Mouse (Mus musculus) forebrain, embryonic 14.5 days (tissue): ENCODE results near the gene Trim15. TPM values are rescaled to one million over a fixed set of nuclear protein-coding genes. Genes with fewer than 3 reads are reported as not detected.
"Not testable (repeated sequence)": the region's sequence is repeated elsewhere in the genome, so short reads cannot be mapped to it uniquely, and the experiment has no call there.

ENCODE experiments used
- ATAC-seq: fragments of 200-750 bp; cut with Nextera tagmentation; 2 replicates; pipeline ENCODE4 v1.8.0; 2017; ENCODE audit warnings: mild to moderate bottlenecking, moderate library complexity
- DNase-seq: peaks from one replicate; pipeline ENCODE4 v3.0.0-alpha.2; 2015; ENCODE audit warnings: low spot score
- H3K27ac ChIP-seq: fragments of 300-500 bp; sonication (generic); 2 replicates; pipeline ENCODE4 v1.5.1; 2014; ENCODE audit warnings: low read depth, mild to moderate bottlenecking, control low read depth, low read length, moderate library complexity
- H3K27me3 ChIP-seq: fragments of 300-500 bp; sonication (generic); replicated peaks from 2 replicates; pipeline ENCODE4 v1.6.1; 2014; ENCODE audit warnings: low read length, control low read depth, mixed read lengths; ENCODE audit not compliant: control insufficient read depth, insufficient read depth
- H3K36me3 ChIP-seq: fragments of 300-500 bp; sonication (generic); 2 replicates; pipeline ENCODE4 v1.6.1; 2014; ENCODE audit warnings: low read length, control low read depth; ENCODE audit not compliant: control insufficient read depth, insufficient read depth
- H3K4me1 ChIP-seq: fragments of 300-500 bp; sonication (generic); 2 replicates; pipeline ENCODE4 v1.6.1; 2014; ENCODE audit warnings: antibody characterized with exemption, low read length, control low read depth; ENCODE audit not compliant: control insufficient read depth, insufficient read depth
- H3K4me2 ChIP-seq: fragments of 300-500 bp; sonication (generic); 2 replicates; pipeline ENCODE4 v1.6.1; 2014; ENCODE audit warnings: mild to moderate bottlenecking, control low read depth, low read length
- H3K4me3 ChIP-seq: fragments of 300-500 bp; sonication (generic); 2 replicates; pipeline ENCODE4 v1.5.1; 2014; ENCODE audit warnings: low read depth, low read length, control low read depth
- H3K9ac ChIP-seq: fragments of 300-500 bp; sonication (generic); 2 replicates; pipeline ENCODE4 v1.6.1; 2014; ENCODE audit warnings: mild to moderate bottlenecking, low read length, control low read depth, moderate library complexity
- H3K9me3 ChIP-seq: fragments of 300-500 bp; sonication (generic); replicated peaks from 2 replicates; pipeline ENCODE4 v1.6.1; 2016; ENCODE audit warnings: low read length, control low read depth, mixed read lengths; ENCODE audit not compliant: control insufficient read depth
- WGBS: fragments of 180-500 bp; shearing (Covaris S2); extraction: QIAGEN DNeasy Blood & Tissue Kit; methylation state at CpG from one replicate; pipeline ENCODE4 v1.1.7; 2014; 5-methylcytosine and 5-hydroxymethylcytosine counted together
- polyA plus RNA-seq: library from polyadenylated mRNA; unstranded; fragments of >200 nt; fragmentation: Nextera tagmentation; extraction: Ambion mirVana; gene quantifications from 2 replicates; pipeline ENCODE4 v1.2.1, GENCODE M21; 2014

Trim15 gene
- polyA plus RNA-seq, 1 experiment from 2014 or later: 0.48 TPM

DNA sequence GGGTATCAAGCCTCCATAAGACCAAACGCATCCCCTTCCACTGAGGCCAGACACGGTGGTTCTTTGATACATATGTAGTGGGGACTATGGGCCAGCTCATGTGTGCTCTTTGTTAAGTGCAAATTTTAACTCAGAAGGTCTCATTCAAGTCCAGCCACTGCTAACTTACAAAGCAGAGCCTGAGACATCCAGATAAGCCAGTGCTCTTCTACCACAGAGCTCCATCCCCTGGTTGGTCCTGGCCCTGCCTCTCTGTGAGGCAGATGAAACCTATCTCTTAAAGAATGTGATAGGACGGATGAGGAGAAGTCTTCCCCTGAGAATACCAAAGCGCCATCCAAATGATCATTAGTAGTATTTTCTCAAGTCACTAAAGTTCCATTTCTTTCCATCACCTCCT lies 32.4 kb upstream of the Trim15 start:
- Histone ChIP-seq H3K36me3 (no peaks in the 10 kb centered on the region), H3K27me3 (no peaks in the 10 kb centered on the region)
- WGBS: 87% methylated on average over 4 of the region's 4 CpGs

DNA sequence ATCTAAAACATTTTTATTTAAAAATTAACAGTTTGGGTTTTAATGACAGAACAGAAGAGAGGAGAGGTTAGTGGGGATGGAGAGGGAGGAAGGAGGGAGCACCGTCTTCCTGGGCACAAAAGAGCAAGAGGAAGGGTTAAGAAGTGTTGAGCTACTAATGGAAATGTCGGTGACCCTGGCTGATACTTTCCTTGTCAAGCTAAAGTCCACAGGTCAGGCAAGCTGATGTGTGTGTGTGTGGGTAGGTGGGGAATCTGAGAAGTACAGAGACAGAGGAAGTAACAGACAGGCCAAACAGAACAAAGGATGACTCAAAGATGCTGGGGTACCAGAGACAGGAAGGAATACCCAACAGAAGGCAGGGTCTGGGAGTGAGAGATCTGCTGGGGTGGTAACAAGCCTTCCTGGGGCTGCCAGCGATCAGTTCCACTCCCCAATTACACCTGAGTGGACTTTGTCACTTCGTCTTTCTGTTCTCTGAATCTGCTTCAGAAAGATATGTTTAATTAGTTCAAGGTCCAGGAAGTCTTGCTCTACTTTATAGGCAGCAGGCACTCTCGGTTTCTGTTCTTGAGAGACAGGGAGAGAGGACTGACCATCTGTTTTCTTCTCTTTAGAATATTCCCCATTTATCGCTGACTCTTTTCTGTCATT lies 30.7 kb upstream of the Trim15 start, which contains the start of gene Trim31:
Trim31 (plus strand) TSS at position 567 of the 654 bp plus-strand sequence.
- Histone ChIP-seq H3K27me3 (no peaks in the 10 kb centered on the region), H3K36me3 (no peaks in the 10 kb centered on the region), H3K4me1 (no peaks in the 10 kb centered on the region), H3K27ac (no peak within 1 kb of the TSS), H3K4me3 (no peak within 1 kb of the TSS), H3K4me2 (no peak within 1 kb of the TSS), H3K9ac (no peak within 1 kb of the TSS), H3K9me3 (no peaks in the 10 kb centered on the region)
- ATAC-seq (no peak), DNase-seq (no peak)
- 72% methylated on average over 6 of the region's 6 CpGs for WGBS

More for the DNA sequence above, 32.4 kb upstream of the Trim15 start:
- no peak overlapping the region for H3K4me2 ChIP-seq
- no peak overlapping the region for H3K4me3 ChIP-seq
- H3K27ac ChIP-seq: no peak overlapping the region
- ATAC-seq (no peak), DNase-seq (no peak)
- H3K9me3 ChIP-seq: no peaks in the 10 kb centered on the region
- no peak overlapping the region for H3K9ac ChIP-seq
- H3K4me1 ChIP-seq: no peaks in the 10 kb centered on the region

DNA sequence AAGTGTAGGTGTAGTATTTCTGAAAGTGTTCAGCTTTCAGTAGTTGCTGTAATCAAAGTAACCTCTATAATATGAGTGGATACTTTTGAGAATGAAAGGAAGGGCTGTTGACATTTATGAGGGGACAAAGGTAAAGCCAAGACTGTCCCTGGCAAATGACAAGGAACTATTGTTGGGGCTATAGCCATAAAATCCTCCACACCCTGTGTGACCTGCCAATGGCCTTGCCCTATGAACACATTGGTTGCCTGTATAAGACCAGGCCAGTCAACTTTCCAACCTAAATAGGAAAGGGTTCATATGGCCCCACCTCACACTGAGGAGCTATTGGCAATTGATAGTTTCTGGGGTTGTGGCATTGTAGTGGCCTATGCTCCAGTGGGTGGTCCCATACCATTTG lies 30.1 kb upstream of the Trim15 start:
- Histone ChIP-seq H3K4me2 (no peak overlapping the region), H3K27me3 (no peaks in the 10 kb centered on the region), H3K27ac (no peak overlapping the region), H3K9me3 (no peaks in the 10 kb centered on the region), H3K9ac (no peak overlapping the region), H3K36me3 (no peaks in the 10 kb centered on the region), H3K4me1 (no peaks in the 10 kb centered on the region), H3K4me3 (no peak overlapping the region)
- no peak for DNase-seq
- ATAC-seq: no peak

DNA sequence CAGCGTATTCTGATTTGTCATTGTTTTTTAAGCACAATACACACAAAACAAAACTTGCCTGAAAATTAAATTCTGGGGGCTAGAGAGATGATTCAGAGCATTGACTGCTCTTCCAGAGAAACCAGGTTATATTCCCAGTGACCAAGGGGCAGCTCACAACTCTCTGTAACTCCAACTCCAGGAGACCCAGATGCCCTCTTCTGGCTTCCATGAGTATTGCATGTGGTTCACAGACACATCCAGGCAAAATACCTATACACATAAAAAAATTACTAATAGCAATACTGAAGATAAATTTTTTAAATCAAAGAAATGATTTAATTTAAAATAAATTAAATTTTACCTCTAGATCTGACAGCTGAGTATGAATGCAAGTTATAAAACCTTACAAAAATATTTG lies 29.6 kb upstream of the Trim15 start:
- Histone ChIP-seq H3K9me3 (no peaks in the 10 kb centered on the region), H3K4me1 (no peaks in the 10 kb centered on the region), H3K4me3 (no peak overlapping the region), H3K9ac (no peak overlapping the region), H3K36me3 (no peaks in the 10 kb centered on the region), H3K4me2 (no peak overlapping the region), H3K27ac (no peak overlapping the region), H3K27me3 (no peaks in the 10 kb centered on the region)
- no peak for ATAC-seq
- peak; percentile 49 for DNase-seq
- WGBS: 77% methylated on average over 1 of the region's 1 CpGs

GRCm38 (mm10) chr17:36893387-36893786 lies 26.4 kb upstream of the Trim15 start:
- Histone ChIP-seq H3K4me1 (no peaks in the 10 kb centered on the region), H3K9ac (no peak overlapping the region), H3K9me3 (no peaks in the 10 kb centered on the region), H3K27ac (no peak overlapping the region), H3K27me3 (no peaks in the 10 kb centered on the region), H3K4me3 (no peak overlapping the region), H3K36me3 (no peaks in the 10 kb centered on the region), H3K4me2 (no peak overlapping the region)
- DNase-seq (no peak), ATAC-seq (no peak)
- WGBS: 83% methylated on average over 5 of the region's 5 CpGs

GRCm38 (mm10) chr17:36892362-36892761 lies 25.4 kb upstream of the Trim15 start:
- Histone ChIP-seq H3K4me2 (no peak overlapping the region), H3K4me1 (no peaks in the 10 kb centered on the region), H3K9ac (no peak overlapping the region), H3K27ac (no peak overlapping the region), H3K4me3 (no peak overlapping the region), H3K36me3 (no peaks in the 10 kb centered on the region), H3K9me3 (no peaks in the 10 kb centered on the region), H3K27me3 (no peaks in the 10 kb centered on the region)
- ATAC-seq: no peak
- WGBS: 14% methylated on average over 2 of the region's 2 CpGs
- DNase-seq: peak; percentile 69

DNA sequence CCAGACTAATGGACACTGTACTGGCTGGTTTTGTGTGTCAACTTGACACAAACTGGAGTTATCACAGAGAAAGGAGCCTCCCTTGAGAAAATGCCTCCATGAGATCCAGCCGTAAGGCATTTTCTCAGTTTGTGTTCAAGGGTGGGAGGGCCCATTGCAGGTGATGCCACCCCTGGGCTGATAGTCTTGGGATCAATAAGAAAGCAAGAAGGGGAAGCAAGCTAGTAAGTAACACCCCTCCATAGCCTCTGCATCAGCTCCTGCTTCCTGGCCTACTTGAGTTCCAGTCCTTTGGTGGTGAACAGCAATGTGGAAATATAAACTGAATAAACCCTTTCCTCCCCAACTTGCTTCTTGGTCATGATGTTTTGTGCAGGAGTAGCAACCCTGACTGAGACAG lies 24.5 kb upstream of the Trim15 start:
- ATAC-seq, H3K36me3 ChIP-seq, H3K9ac ChIP-seq, H3K4me2 ChIP-seq, H3K27me3 ChIP-seq, DNase-seq, H3K4me3 ChIP-seq, H3K9me3 ChIP-seq, H3K4me1 ChIP-seq, H3K27ac ChIP-seq: not testable (repeated sequence)
- 86% methylated on average over 1 of the region's 1 CpGs for WGBS

- Histone ChIP-seq H3K4me1 (no peaks in the 10 kb centered on the region), H3K4me2 (no peak within 1 kb of the TSS), H3K4me3 (no peak within 1 kb of the TSS), H3K36me3 (no peaks in the 10 kb centered on the region), H3K9me3 (no peaks in the 10 kb centered on the region), H3K27ac (no peak within 1 kb of the TSS), H3K9ac (no peak within 1 kb of the TSS), H3K27me3 (no peaks in the 10 kb centered on the region)
- 91% methylated on average over 5 of the region's 5 CpGs for WGBS
- no peak for DNase-seq
- no peak for ATAC-seq
These were observed 23.3 kb upstream of the Trim15 start, which contains the start of gene Trim40 for GRCm38 (mm10) chr17:36890073-36890903. Trim40 (minus strand) TSS chr17:36890123.
